Mouse (Mus musculus) embryonic fibroblast, embryonic 13.5 days (primary cell): Measurements from ENCODE around the gene Olfr707.

Source experiments
- CTCF ChIP-seq: IDR thresholded peaks from 2 replicates; pipeline ENCODE4 v1.5.1; 2011; ENCODE audit warnings: mild to moderate bottlenecking, control low read depth, low read length, moderate library complexity, borderline replicate concordance; ENCODE audit not compliant: insufficient read depth
- POLR2A ChIP-seq: IDR thresholded peaks from 2 replicates; pipeline ENCODE4 v1.6.1; 2011; ENCODE audit warnings: low read depth, mild to moderate bottlenecking, control low read depth, low read length, moderate library complexity

- TF ChIP-seq CTCF (no peak), POLR2A (no peak)
These were observed 31.1 kb upstream of the Olfr707 start, which contains the start of gene Olfr709-ps1 for GRCm38 (mm10) chr7:106932119-106932518.
